Mouse (Mus musculus) neural tube, embryonic 15.5 days (tissue): ENCODE results near the gene Ttn. TPM values are rescaled to one million over a fixed set of nuclear protein-coding genes. Genes with fewer than 3 reads are reported as not detected.

Experiments used
- ATAC-seq: fragments of 200-750 bp; cut with Nextera tagmentation; 2 replicates; pipeline ENCODE4 v1.8.0; 2017; ENCODE audit warnings: mild to moderate bottlenecking, moderate TSS enrichment, moderate library complexity; ENCODE audit not compliant: low FRiP score
- H3K27ac ChIP-seq: fragments of 300-500 bp; sonication (generic); replicated peaks from 2 replicates; pipeline ENCODE4 v1.5.1; 2015; ENCODE audit warnings: mild to moderate bottlenecking, inconsistent platforms
- H3K27me3 ChIP-seq: fragments of 300-500 bp; sonication (generic); replicated peaks from 2 replicates; pipeline ENCODE4 v1.6.1; 2015; ENCODE audit warnings: inconsistent platforms
- H3K36me3 ChIP-seq: fragments of 300-500 bp; sonication (generic); 2 replicates; pipeline ENCODE4 v1.6.1; 2015; ENCODE audit warnings: inconsistent platforms
- H3K4me1 ChIP-seq: fragments of 300-500 bp; sonication (generic); 2 replicates; pipeline ENCODE4 v1.6.1; 2015; ENCODE audit warnings: inconsistent platforms
- H3K4me2 ChIP-seq: fragments of 300-500 bp; sonication (generic); 2 replicates; pipeline ENCODE4 v1.6.1; 2015; ENCODE audit warnings: inconsistent platforms, mild to moderate bottlenecking, moderate library complexity
- H3K4me3 ChIP-seq: fragments of 300-500 bp; sonication (generic); replicated peaks from 2 replicates; pipeline ENCODE4 v1.5.1; 2015; ENCODE audit warnings: mild to moderate bottlenecking, inconsistent platforms
- H3K9ac ChIP-seq: fragments of 300-500 bp; sonication (generic); replicated peaks from 2 replicates; pipeline ENCODE4 v1.6.1; 2015; ENCODE audit warnings: mild to moderate bottlenecking, inconsistent platforms
- H3K9me3 ChIP-seq: fragments of 300-500 bp; sonication (generic); replicated peaks from 2 replicates; pipeline ENCODE4 v1.6.1; 2016; ENCODE audit warnings: inconsistent platforms
- WGBS: fragments of 180-500 bp; shearing (Covaris S2); methylation state at CpG from one replicate; pipeline ENCODE4 v1.1.7; 2015; ENCODE audit warnings: mixed read lengths; 5-methylcytosine and 5-hydroxymethylcytosine counted together
- polyA plus RNA-seq: library from polyadenylated mRNA; unstranded; fragments of >200 nt; fragmentation: Nextera tagmentation; extraction: Ambion mirVana; gene quantifications from 2 replicates; pipeline ENCODE4 v1.2.1, GENCODE M21; 2015

Ttn gene
- polyA plus RNA-seq, 1 experiment from 2014 or later: 14.1 TPM

DNA sequence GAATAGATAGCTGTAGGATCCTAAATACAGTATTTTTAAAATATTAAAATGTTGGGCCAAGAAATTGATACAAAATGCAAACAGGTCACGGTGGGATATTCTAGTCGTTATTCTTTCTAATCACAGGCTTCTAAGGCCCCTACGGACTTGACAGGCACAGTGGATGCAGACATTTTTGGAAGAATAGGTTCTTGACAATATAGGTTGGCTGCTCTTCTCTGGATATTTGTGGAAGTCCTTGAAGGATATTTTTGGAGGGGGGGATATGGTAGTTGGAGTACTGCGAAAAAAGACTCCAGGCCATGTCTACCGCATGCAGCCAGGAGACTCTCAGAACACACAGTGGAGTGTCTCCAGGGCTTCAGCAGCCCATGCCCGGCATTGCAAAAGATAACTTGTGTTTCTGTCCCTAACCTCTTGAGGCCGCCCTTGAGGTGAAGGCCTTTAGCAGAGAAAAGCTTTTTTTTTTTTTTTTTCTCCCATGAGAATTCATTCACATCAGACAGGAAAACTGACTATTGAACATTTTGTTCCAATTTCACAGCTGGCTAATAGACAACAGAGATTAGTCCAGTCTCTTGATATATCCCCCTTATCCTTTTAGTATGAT is 308.8 kb downstream of the Ttn start:
- peaks cover 46% of the 10 kb centered on the region for H3K4me1 ChIP-seq
- WGBS: 46% methylated on average over 7 of the region's 7 CpGs
- H3K36me3 ChIP-seq: no peaks in the 10 kb centered on the region
- H3K27me3 ChIP-seq: no peaks in the 10 kb centered on the region
- no peak overlapping the region for H3K9ac ChIP-seq
- H3K27ac ChIP-seq: peak overlapping the region; percentile 79
- no peak for ATAC-seq
- H3K4me2 ChIP-seq: peak overlapping the region; percentile 59
- no peaks in the 10 kb centered on the region for H3K9me3 ChIP-seq
- H3K4me3 ChIP-seq: peak overlapping the region; percentile 43

GRCm38 (mm10) chr2:76672966-76673392 is 309.4 kb downstream of the Ttn start, which contains the start of gene Fkbp7:
TSS of gene Fkbp7 (minus strand) at chr2:76673116.
- peak within 1 kb of the TSS; percentile 43 for H3K4me3 ChIP-seq
- peak within 1 kb of the TSS; percentile 37 for H3K9ac ChIP-seq
- no peaks in the 10 kb centered on the region for H3K36me3 ChIP-seq
- ATAC-seq: peak; percentile 92
- H3K4me2 ChIP-seq: peak within 1 kb of the TSS; percentile 59
- under 1% methylated on average over 17 of the region's 17 CpGs for WGBS
- H3K27ac ChIP-seq: peak within 1 kb of the TSS; percentile 79
- H3K4me1 ChIP-seq: peaks cover 44% of the 10 kb centered on the region
- H3K27me3 ChIP-seq: no peaks in the 10 kb centered on the region
- no peaks in the 10 kb centered on the region for H3K9me3 ChIP-seq

GRCm38 (mm10) chr2:76672134-76672745 is 310.1 kb downstream of the Ttn start:
- Histone ChIP-seq H3K27ac (peak overlapping the region; percentile 79), H3K4me3 (peak overlapping the region; percentile 43), H3K9me3 (no peaks in the 10 kb centered on the region), H3K36me3 (no peaks in the 10 kb centered on the region), H3K27me3 (no peaks in the 10 kb centered on the region), H3K9ac (peak overlapping the region; percentile 37), H3K4me2 (peak overlapping the region; percentile 59), H3K4me1 (peaks cover 37% of the 10 kb centered on the region)
- 36% methylated on average over 9 of the region's 9 CpGs for WGBS
- no peak for ATAC-seq

GRCm38 (mm10) chr2:76671641-76672040 is 310.7 kb downstream of the Ttn start:
- Histone ChIP-seq H3K36me3 (0 out of 2 replicates have a peak, but pooled peaks cover 2% of the 10 kb centered on the region), H3K4me1 (peaks cover 34% of the 10 kb centered on the region), H3K9me3 (no peaks in the 10 kb centered on the region), H3K9ac (no peak overlapping the region), H3K4me2 (peak overlapping the region; percentile 59), H3K27me3 (no peaks in the 10 kb centered on the region), H3K27ac (no peak overlapping the region), H3K4me3 (peak overlapping the region; percentile 43)
- whole genome bisulfite sequencing: 85% methylated on average over 6 of the region's 6 CpGs
- no peak for ATAC-seq

DNA sequence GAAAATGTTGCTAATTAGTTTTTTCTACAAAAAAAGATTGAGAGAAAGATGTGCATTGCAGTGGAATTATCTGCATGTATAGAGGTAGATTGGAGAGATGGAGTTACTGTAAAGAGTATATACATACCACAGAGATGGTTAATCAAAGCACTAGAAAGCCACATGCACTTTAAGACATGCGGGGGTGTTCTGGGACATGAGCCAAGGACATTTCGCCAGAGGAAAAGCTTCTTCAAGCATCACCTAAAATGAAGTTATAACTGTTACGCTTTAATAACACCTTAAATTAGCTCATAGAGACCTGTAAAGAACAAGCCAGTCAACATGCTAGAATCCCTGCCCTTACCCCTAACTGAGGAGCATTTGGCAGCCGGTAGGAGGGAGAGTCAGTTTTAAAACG is 315.1 kb downstream of the Ttn start:
- WGBS: 86% methylated on average over 5 of the region's 5 CpGs
- Histone ChIP-seq H3K4me2 (no peak overlapping the region), H3K4me1 (peaks cover 11% of the 10 kb centered on the region), H3K9ac (no peak overlapping the region), H3K4me3 (no peak overlapping the region), H3K9me3 (no peaks in the 10 kb centered on the region), H3K27ac (no peak overlapping the region), H3K27me3 (no peaks in the 10 kb centered on the region), H3K36me3 (peaks cover 22% of the 10 kb centered on the region)
- ATAC-seq: no peak

DNA sequence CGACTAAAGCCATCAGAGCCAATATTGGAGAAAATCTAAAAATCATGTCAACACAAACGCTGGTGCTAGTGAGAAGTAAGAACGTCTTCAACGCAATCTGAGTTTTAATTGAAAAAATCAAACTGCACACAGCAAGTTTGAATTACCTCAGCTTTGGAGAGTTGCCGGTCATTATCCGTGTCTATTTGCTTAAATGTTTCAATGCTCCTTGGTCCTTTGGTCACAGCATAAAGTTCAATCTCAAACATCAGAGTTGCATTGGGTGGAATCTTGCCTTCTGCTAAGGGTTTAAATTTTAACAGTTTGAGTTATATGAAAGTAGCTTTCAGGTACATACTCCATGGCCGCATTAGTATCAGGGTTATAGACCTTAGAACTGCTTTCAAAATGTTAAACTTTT is 316.8 kb downstream of the Ttn start:
- no peak overlapping the region for H3K4me2 ChIP-seq
- WGBS: 97% methylated on average over 7 of the region's 7 CpGs
- H3K4me3 ChIP-seq: no peak overlapping the region
- H3K27me3 ChIP-seq: no peaks in the 10 kb centered on the region
- H3K9me3 ChIP-seq: no peaks in the 10 kb centered on the region
- H3K36me3 ChIP-seq: peaks cover 22% of the 10 kb centered on the region
- H3K4me1 ChIP-seq: peaks cover 4% of the 10 kb centered on the region; the same call in 1 of the 2 replicates
- H3K27ac ChIP-seq: no peak overlapping the region
- ATAC-seq: no peak
- H3K9ac ChIP-seq: no peak overlapping the region

GRCm38 (mm10) chr2:76659419-76659818 is 322.9 kb downstream of the Ttn start:
- peaks cover 10% of the 10 kb centered on the region; the same call in 1 of the 2 replicates for H3K36me3 ChIP-seq
- WGBS: 46% methylated on average over 6 of the region's 8 CpGs
- no peak overlapping the region for H3K4me2 ChIP-seq
- no peak overlapping the region for H3K4me3 ChIP-seq
- no peaks in the 10 kb centered on the region for H3K27me3 ChIP-seq
- H3K9ac ChIP-seq: no peak overlapping the region
- no peaks in the 10 kb centered on the region for H3K4me1 ChIP-seq
- no peaks in the 10 kb centered on the region for H3K9me3 ChIP-seq
- no peak for ATAC-seq
- no peak overlapping the region for H3K27ac ChIP-seq

- Histone ChIP-seq H3K4me2 (no peak overlapping the region), H3K27ac (no peak overlapping the region), H3K9ac (no peak overlapping the region), H3K9me3 (no peaks in the 10 kb centered on the region), H3K36me3 (0 out of 2 replicates have a peak, but pooled peaks cover 4% of the 10 kb centered on the region), H3K4me3 (no peak overlapping the region), H3K4me1 (no peaks in the 10 kb centered on the region), H3K27me3 (no peaks in the 10 kb centered on the region)
- WGBS: 79% methylated on average over 13 of the region's 13 CpGs
- ATAC-seq: no peak
Measured at GRCm38 (mm10) chr2:76658551-76658950, 323.8 kb downstream of the Ttn start.

DNA sequence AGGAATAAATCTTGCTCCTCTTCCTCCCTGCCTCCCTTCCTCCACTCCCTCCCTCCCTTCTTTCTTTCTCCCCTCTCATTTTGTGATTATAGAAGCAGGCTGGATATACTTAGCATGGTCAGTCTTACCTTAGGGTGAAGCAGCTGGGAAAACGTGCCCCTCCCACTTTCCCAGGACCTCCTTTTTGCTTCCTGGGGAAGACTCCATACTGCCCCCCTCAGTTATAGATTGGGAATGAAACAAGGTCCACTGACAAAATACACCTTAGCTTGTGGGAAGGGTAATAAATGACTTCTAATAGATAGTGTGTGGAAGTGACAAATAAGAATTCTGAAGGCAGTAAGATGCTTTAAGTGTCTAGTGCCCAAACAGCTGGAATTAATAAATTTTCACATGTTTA is 326.4 kb downstream of the Ttn start:
- Histone ChIP-seq H3K4me3 (no peak overlapping the region), H3K9me3 (no peaks in the 10 kb centered on the region), H3K27ac (no peak overlapping the region), H3K9ac (no peak overlapping the region), H3K36me3 (no peaks in the 10 kb centered on the region), H3K4me1 (no peaks in the 10 kb centered on the region), H3K4me2 (no peak overlapping the region), H3K27me3 (no peaks in the 10 kb centered on the region)
- WGBS: 19% methylated on average over 1 of the region's 1 CpGs
- no peak for ATAC-seq

DNA sequence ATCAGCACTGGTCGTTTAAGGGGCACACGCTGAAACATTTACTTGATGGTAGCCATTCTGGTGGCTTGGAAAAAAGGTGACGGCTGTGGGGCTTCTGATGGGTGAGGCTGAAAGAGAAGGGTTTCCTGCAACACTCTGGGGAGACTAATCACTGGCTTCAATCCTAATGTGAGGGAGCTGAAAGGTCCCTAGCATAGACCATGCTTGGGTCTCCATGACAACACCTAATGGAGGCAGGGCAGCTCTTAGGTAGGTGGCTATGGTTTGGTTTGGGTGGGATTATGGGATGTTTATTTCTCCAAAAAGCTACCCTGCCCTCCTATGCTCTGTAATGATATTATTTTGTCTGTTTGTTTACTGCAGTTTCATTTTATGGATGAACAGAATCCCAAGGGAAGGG is 326.9 kb downstream of the Ttn start:
- H3K4me2 ChIP-seq: no peak overlapping the region
- H3K4me1 ChIP-seq: no peaks in the 10 kb centered on the region
- WGBS: 73% methylated on average over 3 of the region's 3 CpGs
- no peak overlapping the region for H3K4me3 ChIP-seq
- no peak for ATAC-seq
- H3K27ac ChIP-seq: no peak overlapping the region
- no peaks in the 10 kb centered on the region for H3K9me3 ChIP-seq
- no peak overlapping the region for H3K9ac ChIP-seq
- H3K27me3 ChIP-seq: no peaks in the 10 kb centered on the region
- H3K36me3 ChIP-seq: no peaks in the 10 kb centered on the region

DNA sequence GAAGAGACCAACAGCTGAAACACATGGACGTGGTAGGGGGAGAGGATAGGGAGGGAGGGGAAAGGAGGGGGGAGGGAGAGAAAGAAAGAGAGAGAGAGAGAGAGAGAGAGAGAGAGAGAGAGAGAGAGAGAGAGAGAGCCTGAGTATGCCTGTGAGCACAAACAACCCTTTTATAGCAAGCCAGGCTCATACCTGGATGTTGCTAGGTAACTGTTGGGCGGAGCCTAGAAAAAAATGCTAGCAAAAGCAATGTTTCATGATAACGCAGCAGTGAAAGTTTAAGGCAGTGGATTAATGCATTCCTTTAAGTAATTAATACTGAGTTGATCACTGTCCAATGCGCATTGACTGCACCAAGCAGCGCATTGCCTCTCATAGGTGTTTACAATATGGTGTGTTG is 327.7 kb downstream of the Ttn start:
- no peak for ATAC-seq
- Histone ChIP-seq H3K27ac (no peak overlapping the region), H3K36me3 (no peaks in the 10 kb centered on the region), H3K4me1 (no peaks in the 10 kb centered on the region), H3K4me2 (no peak overlapping the region), H3K9ac (no peak overlapping the region), H3K27me3 (no peaks in the 10 kb centered on the region), H3K9me3 (no peaks in the 10 kb centered on the region), H3K4me3 (no peak overlapping the region)
- 75% methylated on average over 5 of the region's 5 CpGs for WGBS
